Mouse (Mus musculus): Measurements from ENCODE around the gene Olfr1028. TPM values are rescaled to one million over a fixed set of nuclear protein-coding genes. Genes with fewer than 3 reads are reported as not detected.

Gene Olfr1028
- not detected in 2 replicates for polyA plus RNA-seq (2012; rRNA removed)

DNA sequence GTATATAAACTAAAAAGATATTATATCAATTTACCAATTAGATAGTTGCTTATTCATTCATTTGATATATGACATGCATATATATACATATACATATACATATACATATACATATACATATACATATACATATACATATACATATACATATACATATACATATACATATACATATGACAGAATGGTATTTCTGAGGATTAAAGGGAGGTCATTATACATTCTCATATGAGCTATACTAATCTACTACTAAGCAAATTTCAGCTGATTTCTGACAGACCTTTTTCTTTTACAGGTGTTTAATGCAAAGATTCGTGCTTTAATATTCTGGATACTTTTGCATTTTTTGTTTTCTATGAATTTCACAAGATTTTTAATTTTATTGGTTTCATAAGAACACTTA is at the start of gene Olfr1028:
Gene Olfr1028 (plus strand): TSS at position 301 of the 400 bp plus-strand sequence.
- Histone ChIP-seq H3K27me3 (ENCODE audit: control insufficient read depth, insufficient read depth, low read length) (no peaks in the 10 kb centered on the region), H3K4me1 (ENCODE audit: control insufficient read depth, insufficient read depth, insufficient read length) (no peaks in the 10 kb centered on the region), H3K4me3 (ENCODE audit: extremely low read depth, insufficient read depth, insufficient read length) (no peak within 1 kb of the TSS), H3K36me3 (ENCODE audit: control insufficient read depth, insufficient read depth, low read length) (no peaks in the 10 kb centered on the region), H3K27ac (ENCODE audit: insufficient read depth, low read length) (no peak within 1 kb of the TSS)
- DNase-seq (ENCODE audit: low read depth in 1 of 2, low spot score in 2 of 2) = no peak
- no peak for TF ChIP-seq POLR2A (IDR thresholded peaks at IDR 0.05; ENCODE audit: low read depth, low read length)
- no peak for TF ChIP-seq CTCF (IDR thresholded peaks at IDR 0.05; ENCODE audit: extremely low read depth, insufficient read depth, insufficient read length, insufficient replicate concordance)
- whole genome bisulfite sequencing = 52% methylated on average over 1 of the region's 1 CpGs

DNA sequence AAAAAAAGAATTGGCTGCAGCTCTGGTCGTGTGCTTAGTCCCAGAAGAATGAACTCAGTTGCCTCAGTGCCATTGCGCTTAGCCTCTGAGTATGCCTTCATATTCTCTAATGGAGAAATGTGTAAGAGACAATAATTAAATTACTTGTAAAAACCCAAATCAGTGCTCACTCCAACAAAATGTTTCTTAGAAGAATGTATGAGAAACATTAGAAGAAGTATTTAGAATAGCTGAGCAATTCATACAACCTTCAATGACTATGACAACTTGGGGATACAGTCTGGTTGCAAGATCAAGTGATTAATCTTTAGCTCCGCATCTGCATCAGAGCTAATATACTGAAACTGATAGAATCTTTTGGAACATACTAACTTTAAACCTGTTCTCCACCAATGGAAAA is 45.3 kb upstream of the Olfr1028 start, which contains the start of gene Olfr1024:
Gene Olfr1024 (minus strand): TSS at position 101 of the 400 bp plus-strand sequence.
- H3K4me1 ChIP-seq (ENCODE audit: control insufficient read depth, insufficient read depth, insufficient read length) = no peaks in the 10 kb centered on the region
- no peaks in the 10 kb centered on the region for H3K27me3 ChIP-seq (ENCODE audit: control insufficient read depth, insufficient read depth, low read length)
- TF ChIP-seq CTCF (IDR thresholded peaks at IDR 0.05; ENCODE audit: extremely low read depth, insufficient read depth, insufficient read length, insufficient replicate concordance) (no peak), POLR2A (IDR thresholded peaks at IDR 0.05; ENCODE audit: low read depth, low read length) (no peak)
- H3K27ac ChIP-seq (ENCODE audit: insufficient read depth, low read length) = no peak within 1 kb of the TSS
- H3K36me3 ChIP-seq (ENCODE audit: control insufficient read depth, insufficient read depth, low read length) = no peaks in the 10 kb centered on the region
- 86% methylated on average over 3 of the region's 3 CpGs for WGBS
- no peak within 1 kb of the TSS for H3K4me3 ChIP-seq (ENCODE audit: extremely low read depth, insufficient read depth, insufficient read length)
- no peak for DNase-seq (ENCODE audit: low read depth in 1 of 2, low spot score in 2 of 2)

DNA sequence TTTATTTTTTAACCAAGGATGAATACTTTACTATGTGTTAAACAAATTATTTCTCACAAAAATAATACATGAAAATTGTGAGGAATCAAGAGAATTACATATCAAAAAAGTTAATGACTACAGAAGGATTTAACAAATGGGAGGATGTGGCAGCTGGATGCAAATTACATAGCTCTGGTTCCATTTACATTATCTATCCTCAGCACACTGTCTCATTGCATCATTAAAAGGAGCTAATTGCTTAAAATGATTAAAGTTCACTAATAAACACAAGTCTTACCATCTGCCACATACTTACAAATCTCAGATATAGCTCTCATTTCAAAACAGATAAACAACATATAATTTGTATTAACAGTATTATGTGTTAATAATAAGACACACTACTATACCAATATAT is 37.0 kb upstream of the Olfr1028 start:
- TF ChIP-seq CTCF (IDR thresholded peaks at IDR 0.05; ENCODE audit: extremely low read depth, insufficient read depth, insufficient read length, insufficient replicate concordance) = no peak
- TF ChIP-seq POLR2A (IDR thresholded peaks at IDR 0.05; ENCODE audit: low read depth, low read length) = no peak

DNA sequence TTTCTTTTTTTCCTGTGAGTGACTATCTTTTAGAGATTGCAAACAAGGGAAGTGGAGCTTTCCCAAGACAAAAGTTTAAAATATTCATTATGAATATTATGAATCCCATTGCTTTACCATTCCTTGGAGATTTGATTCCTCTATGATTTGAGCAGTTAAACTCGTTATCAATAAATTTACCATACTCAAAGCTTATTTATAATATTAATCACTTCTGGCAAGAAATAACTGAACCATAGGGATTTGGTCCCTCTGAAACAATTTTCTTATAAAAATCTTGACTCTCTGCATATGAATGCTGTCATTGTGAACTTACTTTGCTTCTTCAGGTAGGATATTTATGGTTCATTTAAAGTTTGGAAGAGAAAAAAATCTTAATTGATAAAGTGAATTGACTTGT is 35.3 kb upstream of the Olfr1028 start, which contains the start of gene Olfr1025-ps1:
Gene Olfr1025-ps1 (plus strand): TSS at position 301 of the 400 bp plus-strand sequence.
- TF ChIP-seq CTCF (IDR thresholded peaks at IDR 0.05; ENCODE audit: extremely low read depth, insufficient read depth, insufficient read length, insufficient replicate concordance) = no peak
- no peak for TF ChIP-seq POLR2A (IDR thresholded peaks at IDR 0.05; ENCODE audit: low read depth, low read length)

More for the DNA sequence above, 37.0 kb upstream of the Olfr1028 start:
- Histone ChIP-seq H3K27me3 (ENCODE audit: control insufficient read depth, insufficient read depth, low read length) (no peaks in the 10 kb centered on the region), H3K36me3 (ENCODE audit: control insufficient read depth, insufficient read depth, low read length) (no peaks in the 10 kb centered on the region), H3K27ac (ENCODE audit: insufficient read depth, low read length) (no peak overlapping the region), H3K4me1 (ENCODE audit: control insufficient read depth, insufficient read depth, insufficient read length) (no peaks in the 10 kb centered on the region), H3K4me3 (ENCODE audit: extremely low read depth, insufficient read depth, insufficient read length) (no peak overlapping the region)
- no peak for DNase-seq (ENCODE audit: low read depth in 1 of 2, low spot score in 2 of 2)

DNA sequence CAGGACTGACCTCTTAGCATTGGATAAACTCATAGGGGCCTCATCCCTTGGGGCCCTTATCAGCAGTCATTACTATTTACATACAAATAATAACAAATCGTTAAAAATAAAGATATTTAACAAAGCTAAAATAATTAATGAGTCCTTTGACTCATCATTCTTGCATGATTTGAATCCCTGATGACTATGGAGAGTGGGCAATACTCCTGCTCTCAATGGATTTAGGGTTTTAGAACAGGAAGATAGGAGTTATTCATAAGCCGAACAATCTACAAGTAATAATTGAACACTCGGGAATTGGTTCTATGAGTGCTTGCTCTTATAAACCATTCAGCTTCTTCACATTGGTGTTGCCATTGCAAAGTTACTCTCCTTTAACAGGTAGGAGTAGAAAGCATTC is 29.0 kb upstream of the Olfr1028 start, which contains the start of gene Olfr1026:
Gene Olfr1026 (plus strand): TSS at position 301 of the 400 bp plus-strand sequence.
- TF ChIP-seq CTCF (IDR thresholded peaks at IDR 0.05; ENCODE audit: extremely low read depth, insufficient read depth, insufficient read length, insufficient replicate concordance) (no peak), POLR2A (IDR thresholded peaks at IDR 0.05; ENCODE audit: low read depth, low read length) (no peak)
- Histone ChIP-seq H3K4me3 (ENCODE audit: extremely low read depth, insufficient read depth, insufficient read length) (no peak within 1 kb of the TSS), H3K27me3 (ENCODE audit: control insufficient read depth, insufficient read depth, low read length) (no peaks in the 10 kb centered on the region), H3K27ac (ENCODE audit: insufficient read depth, low read length) (no peak within 1 kb of the TSS), H3K4me1 (ENCODE audit: control insufficient read depth, insufficient read depth, insufficient read length) (no peaks in the 10 kb centered on the region), H3K36me3 (ENCODE audit: control insufficient read depth, insufficient read depth, low read length) (no peaks in the 10 kb centered on the region)
- no peak for DNase-seq (ENCODE audit: low read depth in 1 of 2, low spot score in 2 of 2)
- WGBS = 87% methylated on average over 3 of the region's 3 CpGs

More for the DNA sequence above, 35.3 kb upstream of the Olfr1028 start, which contains the start of gene Olfr1025-ps1:
- no peak for DNase-seq (ENCODE audit: low read depth in 1 of 2, low spot score in 2 of 2)
- Histone ChIP-seq H3K4me1 (ENCODE audit: control insufficient read depth, insufficient read depth, insufficient read length) (no peaks in the 10 kb centered on the region), H3K36me3 (ENCODE audit: control insufficient read depth, insufficient read depth, low read length) (no peaks in the 10 kb centered on the region), H3K27me3 (ENCODE audit: control insufficient read depth, insufficient read depth, low read length) (no peaks in the 10 kb centered on the region), H3K27ac (ENCODE audit: insufficient read depth, low read length) (no peak within 1 kb of the TSS), H3K4me3 (ENCODE audit: extremely low read depth, insufficient read depth, insufficient read length) (no peak within 1 kb of the TSS)
- 49% methylated on average over 1 of the region's 1 CpGs for WGBS

DNA sequence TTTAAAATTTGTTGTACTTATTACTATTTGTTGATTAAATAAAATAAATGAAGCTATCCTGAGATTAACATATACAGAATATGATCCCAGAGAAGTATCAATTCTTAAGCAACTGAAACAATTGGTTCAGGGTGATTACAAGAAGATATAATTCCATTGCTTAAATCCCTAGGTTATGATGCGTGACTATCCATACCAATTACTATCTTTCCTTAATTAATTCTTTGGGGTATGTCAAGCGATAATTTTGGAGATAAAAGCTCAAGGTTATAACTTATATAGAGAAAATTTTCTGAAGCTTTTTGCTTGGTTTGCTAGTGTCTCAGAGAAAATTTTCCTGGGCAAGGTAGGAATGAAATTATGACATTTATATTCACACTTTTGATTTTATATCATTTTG is 23.4 kb downstream of the Olfr1028 start, which contains the start of gene Olfr1029:
Gene Olfr1029 (plus strand): TSS at position 301 of the 400 bp plus-strand sequence.
- H3K36me3 ChIP-seq (ENCODE audit: control insufficient read depth, insufficient read depth, low read length) = no peaks in the 10 kb centered on the region
- TF ChIP-seq CTCF (IDR thresholded peaks at IDR 0.05; ENCODE audit: extremely low read depth, insufficient read depth, insufficient read length, insufficient replicate concordance) (no peak), POLR2A (IDR thresholded peaks at IDR 0.05; ENCODE audit: low read depth, low read length) (no peak)
- H3K4me3 ChIP-seq (ENCODE audit: extremely low read depth, insufficient read depth, insufficient read length) = no peak within 1 kb of the TSS
- no peak for DNase-seq (ENCODE audit: low read depth in 1 of 2, low spot score in 2 of 2)
- no peak within 1 kb of the TSS for H3K27ac ChIP-seq (ENCODE audit: insufficient read depth, low read length)
- H3K27me3 ChIP-seq (ENCODE audit: control insufficient read depth, insufficient read depth, low read length) = no peaks in the 10 kb centered on the region
- H3K4me1 ChIP-seq (ENCODE audit: control insufficient read depth, insufficient read depth, insufficient read length) = no peaks in the 10 kb centered on the region
- 83% methylated on average over 2 of the region's 2 CpGs for WGBS

DNA sequence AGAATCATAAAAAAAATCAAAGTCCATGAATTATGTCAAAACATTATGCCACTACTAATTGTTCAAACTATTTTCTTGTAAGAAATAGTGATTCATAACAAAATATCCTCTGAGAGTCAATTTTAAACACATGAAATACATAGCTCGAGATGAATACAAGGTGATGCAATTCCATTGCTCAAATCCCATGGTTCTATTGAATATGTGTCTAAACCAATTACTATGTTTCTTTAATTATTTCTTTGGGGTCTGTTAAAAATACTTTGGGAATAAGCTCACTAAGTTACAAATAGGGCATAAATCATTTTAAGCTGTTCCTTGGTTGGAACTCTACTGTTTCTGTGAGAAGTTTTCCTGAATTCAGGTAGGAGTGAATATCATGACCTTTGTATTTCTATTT is 28.7 kb downstream of the Olfr1028 start, which contains the start of gene Olfr1030:
Gene Olfr1030 (plus strand): TSS at position 301 of the 400 bp plus-strand sequence.
- H3K4me3 ChIP-seq (ENCODE audit: extremely low read depth, insufficient read depth, insufficient read length) = no peak within 1 kb of the TSS
- TF ChIP-seq CTCF (IDR thresholded peaks at IDR 0.05; ENCODE audit: extremely low read depth, insufficient read depth, insufficient read length, insufficient replicate concordance) = no peak
- no peak for TF ChIP-seq POLR2A (IDR thresholded peaks at IDR 0.05; ENCODE audit: low read depth, low read length)
- H3K36me3 ChIP-seq (ENCODE audit: control insufficient read depth, insufficient read depth, low read length) = no peaks in the 10 kb centered on the region
- no peak for DNase-seq (ENCODE audit: low read depth in 1 of 2, low spot score in 2 of 2)
- WGBS = 66% methylated on average over 1 of the region's 1 CpGs
- no peaks in the 10 kb centered on the region for H3K27me3 ChIP-seq (ENCODE audit: control insufficient read depth, insufficient read depth, low read length)
- no peaks in the 10 kb centered on the region for H3K4me1 ChIP-seq (ENCODE audit: control insufficient read depth, insufficient read depth, insufficient read length)
- no peak within 1 kb of the TSS for H3K27ac ChIP-seq (ENCODE audit: insufficient read depth, low read length)
